Mouse (Mus musculus) lung, embryonic 15.5 days (tissue): Measurements from ENCODE around the gene 4931414P19Rik. TPM values are rescaled to one million over a fixed set of nuclear protein-coding genes. Genes with fewer than 3 reads are reported as not detected.
"Not testable (repeated sequence)": the region's sequence is repeated elsewhere in the genome, so short reads cannot be mapped to it uniquely, and the experiment has no call there.

Source experiments
- ATAC-seq: fragments of 200-750 bp; cut with Nextera tagmentation; 2 replicates; pipeline ENCODE4 v1.8.0; 2017; ENCODE audit warnings: moderate number of reproducible peaks, borderline replicate concordance; ENCODE audit not compliant: low FRiP score, low TSS enrichment; ENCODE audit errors: extremely low read depth
- H3K27ac ChIP-seq: fragments of 300-500 bp; sonication (generic); 2 replicates; pipeline ENCODE4 v1.5.1; 2015; ENCODE audit warnings: moderate library complexity, mild to moderate bottlenecking, inconsistent platforms
- H3K27me3 ChIP-seq: fragments of 300-500 bp; sonication (generic); 2 replicates; pipeline ENCODE4 v1.6.1; 2015; ENCODE audit warnings: inconsistent platforms
- H3K36me3 ChIP-seq: fragments of 300-500 bp; sonication (generic); 2 replicates; pipeline ENCODE4 v1.6.1; 2015; ENCODE audit warnings: inconsistent platforms
- H3K4me1 ChIP-seq: fragments of 300-500 bp; sonication (generic); 2 replicates; pipeline ENCODE4 v1.6.1; 2015; ENCODE audit warnings: inconsistent platforms
- H3K4me2 ChIP-seq: fragments of 300-500 bp; sonication (generic); 2 replicates; pipeline ENCODE4 v1.6.1; 2015; ENCODE audit warnings: inconsistent platforms, mild to moderate bottlenecking, moderate library complexity
- H3K4me3 ChIP-seq: fragments of 300-500 bp; sonication (generic); 2 replicates; pipeline ENCODE4 v1.5.1; 2015; ENCODE audit warnings: mild to moderate bottlenecking, inconsistent platforms
- H3K9ac ChIP-seq: fragments of 300-500 bp; sonication (generic); 2 replicates; pipeline ENCODE4 v1.6.1; 2015; ENCODE audit warnings: inconsistent platforms
- H3K9me3 ChIP-seq: fragments of 300-500 bp; sonication (generic); 2 replicates; pipeline ENCODE4 v1.6.1; 2016; ENCODE audit warnings: inconsistent platforms
- whole genome bisulfite sequencing: fragments of 180-500 bp; shearing (Covaris S2); methylation state at CpG from one replicate; pipeline ENCODE4 v1.1.7; 2015; 5-methylcytosine and 5-hydroxymethylcytosine counted together
- polyA plus RNA-seq: library from polyadenylated mRNA; unstranded; fragments of >200 nt; fragmentation: Nextera tagmentation; extraction: Ambion mirVana; gene quantifications from 2 replicates; pipeline ENCODE4 v1.2.1, GENCODE M21; 2015

4931414P19Rik gene
- polyA plus RNA-seq, 1 experiment from 2014 or later: 8.6 TPM

DNA sequence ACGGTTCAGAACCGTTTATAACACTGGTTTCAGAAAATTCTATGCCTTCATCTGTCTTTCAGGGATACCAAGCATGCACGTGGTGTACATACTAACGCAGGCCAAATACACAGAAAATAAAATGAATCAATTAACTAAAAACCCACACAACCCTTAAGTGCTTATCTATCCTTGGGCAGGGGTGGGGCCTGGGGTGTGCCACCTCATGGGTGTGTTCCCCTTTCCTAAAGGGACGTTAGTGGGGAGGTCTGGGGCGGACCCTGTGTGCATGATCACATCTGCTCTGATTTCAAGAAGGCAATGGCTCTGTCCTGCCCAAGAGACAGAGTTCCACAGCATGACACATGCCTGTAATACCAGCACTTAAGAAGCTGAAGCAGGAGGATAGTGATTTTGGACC is 17.5 kb upstream of the 4931414P19Rik start:
- Histone ChIP-seq H3K9ac (no peak overlapping the region), H3K4me1 (no peaks in the 10 kb centered on the region), H3K27me3 (no peaks in the 10 kb centered on the region), H3K4me3 (no peak overlapping the region), H3K27ac (no peak overlapping the region), H3K4me2 (no peak overlapping the region), H3K36me3 (no peaks in the 10 kb centered on the region), H3K9me3 (no peaks in the 10 kb centered on the region)
- no peak for ATAC-seq
- WGBS: 82% methylated on average over 6 of the region's 6 CpGs

DNA sequence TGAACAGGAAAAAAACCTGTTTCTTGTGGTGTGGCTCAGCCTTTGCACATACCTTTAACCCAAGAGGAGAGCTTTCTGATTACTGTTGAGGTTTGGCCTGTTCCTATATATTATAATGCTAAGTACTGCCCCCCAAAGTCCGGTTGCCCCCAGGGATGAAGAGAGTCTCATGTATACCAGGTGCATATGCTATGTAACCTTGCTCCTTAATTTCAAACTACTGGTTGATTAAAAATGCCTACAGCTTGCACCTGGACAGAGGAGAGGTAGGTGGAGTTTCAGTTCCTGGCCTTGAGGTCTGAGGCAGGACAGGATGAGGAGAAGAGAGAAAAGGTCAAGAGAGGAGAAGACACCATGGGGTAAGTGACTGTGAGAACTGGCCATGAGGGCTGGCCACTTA is 15.3 kb upstream of the 4931414P19Rik start, which contains the start of gene Psmb11:
Psmb11 (plus strand) TSS at position 301 of the 400 bp plus-strand sequence.
- no peak within 1 kb of the TSS for H3K9ac ChIP-seq

DNA sequence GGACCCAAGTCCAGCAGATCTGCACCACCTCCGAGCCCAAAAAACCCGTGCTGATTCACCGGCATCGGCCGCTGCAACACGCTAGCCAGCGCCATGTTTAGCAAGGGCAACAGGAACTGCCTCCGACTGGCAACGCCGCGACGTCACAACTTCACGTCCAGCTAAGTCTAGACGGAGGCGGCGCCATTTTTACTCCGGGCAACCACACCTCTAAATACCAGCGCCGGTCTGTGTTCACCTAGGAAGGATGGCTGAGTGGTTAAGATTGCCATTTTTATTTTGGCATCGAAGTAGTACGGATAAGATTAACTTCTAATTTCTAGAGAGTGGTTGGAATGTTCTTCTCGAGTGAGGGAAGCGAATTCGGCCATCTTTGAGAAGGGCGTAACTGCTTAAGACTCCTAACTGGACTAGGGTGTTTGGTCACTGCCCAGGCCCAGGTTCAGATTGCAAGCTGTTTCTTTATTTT is 12.1 kb upstream of the 4931414P19Rik start, which contains the start of gene Psmb5:
Psmb5 (minus strand) TSS at position 126 of the 469 bp plus-strand sequence.
- H3K4me3 ChIP-seq: peak within 1 kb of the TSS; percentile 89
- no peaks in the 10 kb centered on the region for H3K27me3 ChIP-seq
- no peaks in the 10 kb centered on the region for H3K9me3 ChIP-seq
- H3K4me1 ChIP-seq: peaks cover 12% of the 10 kb centered on the region
- peaks cover 24% of the 10 kb centered on the region for H3K36me3 ChIP-seq
- ATAC-seq: peak; percentile 80; the same call in 1 of the 2 replicates
- H3K4me2 ChIP-seq: peak within 1 kb of the TSS; percentile 70
- peak within 1 kb of the TSS; percentile 79 for H3K27ac ChIP-seq
- under 1% methylated on average over 25 of the region's 25 CpGs for WGBS
- peak within 1 kb of the TSS; percentile 87 for H3K9ac ChIP-seq

More for the DNA sequence above, 15.3 kb upstream of the 4931414P19Rik start, which contains the start of gene Psmb11:
- WGBS: 84% methylated on average over 1 of the region's 1 CpGs
- Histone ChIP-seq H3K4me3 (no peak within 1 kb of the TSS), H3K36me3 (peaks cover 4% of the 10 kb centered on the region), H3K27me3 (no peaks in the 10 kb centered on the region), H3K27ac (no peak within 1 kb of the TSS), H3K9me3 (no peaks in the 10 kb centered on the region), H3K4me2 (no peak within 1 kb of the TSS), H3K4me1 (peaks cover 11% of the 10 kb centered on the region)
- no peak for ATAC-seq

DNA sequence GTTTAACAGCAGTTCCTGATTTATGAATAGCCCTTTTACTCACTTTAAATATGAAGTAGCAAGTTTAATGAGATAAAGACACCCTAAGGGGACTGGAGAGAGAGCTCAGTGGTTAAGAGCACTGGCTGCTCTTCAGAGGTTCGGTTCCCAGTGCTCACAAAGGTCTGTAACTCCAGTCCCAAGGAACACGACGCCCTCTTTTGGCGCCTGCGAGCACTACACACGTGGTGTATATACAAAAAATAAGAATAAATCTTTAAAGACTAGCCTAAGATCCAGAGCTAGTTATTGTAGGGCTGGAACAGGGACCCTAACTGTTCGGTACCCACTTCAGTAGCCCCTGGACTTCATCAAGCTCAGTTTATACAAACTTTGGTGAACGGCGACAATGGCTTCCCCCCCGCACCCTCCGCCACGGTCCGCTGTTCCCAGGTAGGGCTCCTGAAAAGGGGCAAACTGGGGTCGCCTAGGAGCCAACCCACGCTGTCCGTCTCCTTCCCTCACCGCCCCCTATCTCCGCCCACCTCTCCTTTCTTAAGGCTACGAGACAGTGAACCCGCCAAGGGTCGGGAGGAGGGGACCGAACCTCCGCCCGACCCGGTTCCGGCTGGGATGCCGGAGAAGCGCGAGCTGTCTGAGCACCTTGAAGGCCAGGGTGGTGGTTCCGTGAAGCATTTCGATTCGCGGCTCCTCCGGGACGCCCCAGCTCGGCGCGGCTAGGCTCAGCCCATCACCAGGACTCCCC is 11.5 kb upstream of the 4931414P19Rik start:
- H3K4me3 ChIP-seq: peak overlapping the region; percentile 89
- H3K36me3 ChIP-seq: peaks cover 30% of the 10 kb centered on the region
- 1% methylated on average over 38 of the region's 38 CpGs for WGBS
- peaks cover 12% of the 10 kb centered on the region for H3K4me1 ChIP-seq
- peak overlapping the region; percentile 87 for H3K9ac ChIP-seq
- peak overlapping the region; percentile 79 for H3K27ac ChIP-seq
- peak; percentile 52 for ATAC-seq
- no peaks in the 10 kb centered on the region for H3K9me3 ChIP-seq
- no peaks in the 10 kb centered on the region for H3K27me3 ChIP-seq
- peak overlapping the region; percentile 70 for H3K4me2 ChIP-seq

- WGBS: 91% methylated on average over 16 of the region's 16 CpGs
- H3K9ac ChIP-seq: no peak overlapping the region
- no peaks in the 10 kb centered on the region for H3K9me3 ChIP-seq
- H3K36me3 ChIP-seq: peaks cover 37% of the 10 kb centered on the region
- H3K27me3 ChIP-seq: no peaks in the 10 kb centered on the region
- peak overlapping the region; percentile 89; the same call in 1 of the 2 replicates for H3K4me3 ChIP-seq
- no peak overlapping the region for H3K27ac ChIP-seq
- H3K4me2 ChIP-seq: no peak overlapping the region
- no peak for ATAC-seq
- H3K4me1 ChIP-seq: peaks cover 12% of the 10 kb centered on the region
Measured at GRCm38 (mm10) chr14:54616226-54616825, 10.5 kb upstream of the 4931414P19Rik start.

- H3K27me3 ChIP-seq, H3K4me2 ChIP-seq, H3K4me3 ChIP-seq, H3K27ac ChIP-seq, H3K9me3 ChIP-seq, H3K9ac ChIP-seq, ATAC-seq: not testable (repeated sequence)
- H3K36me3 ChIP-seq: peaks cover 37% of the 10 kb centered on the region
- WGBS: 84% methylated on average over 16 of the region's 16 CpGs
- peaks cover 12% of the 10 kb centered on the region for H3K4me1 ChIP-seq
Measured at GRCm38 (mm10) chr14:54614130-54614529, 8.3 kb upstream of the 4931414P19Rik start.

- ATAC-seq: no peak
- Histone ChIP-seq H3K9ac (no peak overlapping the region), H3K4me2 (no peak overlapping the region), H3K36me3 (peaks cover 31% of the 10 kb centered on the region), H3K4me3 (no peak overlapping the region), H3K27ac (no peak overlapping the region), H3K4me1 (peaks cover 3% of the 10 kb centered on the region; the same call in 1 of the 2 replicates), H3K9me3 (no peaks in the 10 kb centered on the region), H3K27me3 (no peaks in the 10 kb centered on the region)
- WGBS: 67% methylated on average over 6 of the region's 6 CpGs
Measured at GRCm38 (mm10) chr14:54610648-54611047, 4.9 kb upstream of the 4931414P19Rik start.

DNA sequence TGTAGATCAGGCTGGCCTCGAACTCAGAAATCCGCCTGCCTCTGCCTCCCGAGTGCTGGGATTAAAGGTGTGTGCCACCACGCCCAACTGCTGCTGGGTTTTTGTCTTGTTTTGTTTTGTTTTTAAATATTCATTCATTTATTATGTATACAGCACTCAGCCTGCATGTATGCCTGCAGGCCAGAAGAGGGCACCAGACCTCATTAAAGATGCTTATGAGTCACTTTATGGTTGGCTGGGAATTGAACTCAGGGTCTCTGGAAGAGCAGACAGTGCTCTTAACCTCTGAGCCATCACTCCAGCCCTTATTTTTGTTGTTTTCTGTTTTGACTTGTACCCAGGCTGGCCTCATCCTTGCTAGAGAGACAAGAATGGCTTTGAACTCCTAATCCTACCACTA is 4.2 kb upstream of the 4931414P19Rik start:
- ATAC-seq: no peak
- WGBS: 82% methylated on average over 4 of the region's 4 CpGs

GRCm38 (mm10) chr14:54609245-54609644 is 3.5 kb upstream of the 4931414P19Rik start:
- no peak overlapping the region for H3K4me3 ChIP-seq
- 56% methylated on average over 4 of the region's 4 CpGs for WGBS
- H3K4me2 ChIP-seq: no peak overlapping the region
- H3K9me3 ChIP-seq: no peaks in the 10 kb centered on the region
- no peak overlapping the region for H3K27ac ChIP-seq
- H3K36me3 ChIP-seq: peaks cover 19% of the 10 kb centered on the region
- peaks cover 7% of the 10 kb centered on the region; the same call in 1 of the 2 replicates for H3K4me1 ChIP-seq
- no peaks in the 10 kb centered on the region for H3K27me3 ChIP-seq
- H3K9ac ChIP-seq: no peak overlapping the region
- ATAC-seq: no peak

More for the DNA sequence above, 4.2 kb upstream of the 4931414P19Rik start:
- Histone ChIP-seq H3K36me3 (peaks cover 25% of the 10 kb centered on the region), H3K4me3 (no peak overlapping the region), H3K9ac (no peak overlapping the region), H3K4me2 (no peak overlapping the region), H3K27ac (no peak overlapping the region), H3K27me3 (no peaks in the 10 kb centered on the region), H3K4me1 (peaks cover 3% of the 10 kb centered on the region; the same call in 1 of the 2 replicates), H3K9me3 (no peaks in the 10 kb centered on the region)

DNA sequence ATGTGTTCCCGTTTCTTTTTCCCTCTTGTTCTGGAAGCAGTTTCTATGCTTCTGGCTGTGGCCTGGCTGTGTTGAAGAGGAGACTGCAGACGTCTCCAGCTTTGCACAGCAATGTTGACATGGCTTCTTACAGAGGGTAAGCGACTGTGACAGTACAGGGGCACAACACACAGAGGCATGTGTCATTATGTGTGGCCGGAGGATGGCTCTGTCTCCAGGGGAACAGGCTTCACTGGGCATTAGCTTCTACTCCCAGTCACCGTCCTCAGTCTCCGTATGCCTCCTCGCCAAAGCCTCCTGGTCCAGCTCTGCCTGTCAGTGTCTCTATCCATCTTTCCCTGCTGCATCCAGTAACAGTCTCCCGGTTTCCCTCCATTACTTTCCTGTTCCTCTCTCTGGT is 1.4 kb upstream of the 4931414P19Rik start:
- Histone ChIP-seq H3K9ac (no peak overlapping the region), H3K27me3 (no peaks in the 10 kb centered on the region), H3K9me3 (no peaks in the 10 kb centered on the region), H3K36me3 (peaks cover 7% of the 10 kb centered on the region; the same call in 1 of the 2 replicates), H3K4me3 (no peak overlapping the region), H3K27ac (no peak overlapping the region), H3K4me1 (peaks cover 18% of the 10 kb centered on the region), H3K4me2 (no peak overlapping the region)
- 36% methylated on average over 8 of the region's 8 CpGs for WGBS
- no peak for ATAC-seq

GRCm38 (mm10) chr14:54603686-54604085 is 2.1 kb downstream of the 4931414P19Rik start:
- peak overlapping the region; percentile 93 for H3K27ac ChIP-seq
- H3K4me3 ChIP-seq: peak overlapping the region; percentile 65
- no peaks in the 10 kb centered on the region for H3K27me3 ChIP-seq
- peaks cover 20% of the 10 kb centered on the region for H3K4me1 ChIP-seq
- no peak overlapping the region for H3K9ac ChIP-seq
- H3K9me3 ChIP-seq: no peaks in the 10 kb centered on the region
- no peak for ATAC-seq
- 78% methylated on average over 8 of the region's 8 CpGs for WGBS
- H3K4me2 ChIP-seq: peak overlapping the region; percentile 53
- no peaks in the 10 kb centered on the region for H3K36me3 ChIP-seq
